Mouse (Mus musculus) neural tube, embryonic 10.5 days (tissue): Measurements from ENCODE around the gene Atf5.

Source experiments
- DNase-seq: peaks from one replicate; pipeline ENCODE4 v3.0.0-alpha.2; 2017; ENCODE audit warnings: low spot score; ENCODE audit errors: extremely low spot score

Gene Atf5

DNA sequence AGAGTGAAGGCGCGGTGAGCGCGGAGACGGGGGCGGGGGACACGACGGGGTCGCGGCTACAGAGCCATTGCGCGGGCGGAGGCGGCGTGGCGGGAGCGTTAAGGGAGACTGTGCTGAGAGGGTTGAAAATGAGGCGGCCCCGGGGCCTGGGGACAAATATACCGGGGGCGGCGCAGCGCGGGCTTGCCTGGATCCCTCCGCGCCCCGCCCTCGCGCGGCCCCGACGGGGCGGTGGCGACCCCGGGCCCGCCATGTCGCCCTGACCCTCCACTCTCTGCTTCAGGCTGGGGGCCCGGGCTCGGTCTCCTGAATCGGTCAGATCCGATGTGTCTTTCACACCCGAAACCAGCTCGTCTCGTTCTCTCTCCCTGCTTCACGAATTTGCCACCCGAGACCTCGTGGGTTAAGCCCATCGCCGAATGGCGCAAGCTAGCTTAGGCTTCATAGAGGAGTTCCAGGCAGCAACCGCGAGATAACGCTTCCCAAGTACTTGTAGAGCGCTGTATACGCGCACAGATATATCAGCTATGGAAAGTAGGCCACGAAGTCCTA is at the start of gene Atf5:
TSS of gene Atf5 (minus strand) at position 189 of the 552 bp plus-strand sequence.
- DNase-seq = no peak

DNA sequence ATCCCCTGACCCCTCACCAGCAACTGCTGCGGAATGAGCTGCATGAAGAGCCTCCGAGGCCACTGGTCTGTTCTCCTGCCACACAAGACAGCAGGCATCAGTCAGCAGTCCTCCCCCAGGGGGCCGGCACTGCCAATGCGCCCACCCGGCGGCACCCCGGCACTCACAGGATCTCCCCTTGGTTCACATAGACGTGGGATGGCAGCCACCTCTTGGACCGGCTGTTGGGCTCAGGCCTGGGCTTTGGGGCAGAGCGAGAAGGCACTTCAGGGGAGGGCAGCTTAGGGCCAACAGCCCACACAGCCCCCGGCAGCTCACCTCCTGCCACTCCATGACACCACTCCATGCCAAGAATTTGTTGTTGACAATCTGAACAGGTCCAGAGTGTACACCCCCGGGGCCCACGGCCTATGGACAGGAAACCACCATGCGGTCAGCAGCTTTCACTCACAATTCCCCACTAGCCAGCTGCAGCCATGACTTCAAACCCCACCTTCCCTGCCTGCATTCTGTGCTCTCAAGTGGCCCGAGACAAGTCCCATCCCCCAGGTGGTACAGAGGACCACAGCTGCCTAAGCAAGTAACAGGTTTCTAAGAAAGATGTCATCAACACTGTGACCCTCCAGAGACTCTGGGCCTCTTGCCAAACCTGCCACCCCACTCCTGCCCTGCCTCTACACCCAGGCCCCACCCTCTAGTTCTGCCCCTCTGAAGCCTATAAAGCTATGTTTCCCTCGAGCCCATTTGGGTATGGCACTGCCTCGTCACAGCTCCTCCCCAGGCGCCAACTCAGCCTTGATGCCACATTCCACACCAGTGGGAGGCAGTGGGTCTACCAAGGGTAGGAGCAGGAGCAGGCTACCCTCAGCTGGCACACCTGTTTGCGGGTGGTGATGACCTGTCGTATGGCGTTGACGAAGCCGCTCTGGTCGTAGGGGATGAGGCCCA is 48.4 kb upstream of the Atf5 start:
- DNase-seq = no peak

DNA sequence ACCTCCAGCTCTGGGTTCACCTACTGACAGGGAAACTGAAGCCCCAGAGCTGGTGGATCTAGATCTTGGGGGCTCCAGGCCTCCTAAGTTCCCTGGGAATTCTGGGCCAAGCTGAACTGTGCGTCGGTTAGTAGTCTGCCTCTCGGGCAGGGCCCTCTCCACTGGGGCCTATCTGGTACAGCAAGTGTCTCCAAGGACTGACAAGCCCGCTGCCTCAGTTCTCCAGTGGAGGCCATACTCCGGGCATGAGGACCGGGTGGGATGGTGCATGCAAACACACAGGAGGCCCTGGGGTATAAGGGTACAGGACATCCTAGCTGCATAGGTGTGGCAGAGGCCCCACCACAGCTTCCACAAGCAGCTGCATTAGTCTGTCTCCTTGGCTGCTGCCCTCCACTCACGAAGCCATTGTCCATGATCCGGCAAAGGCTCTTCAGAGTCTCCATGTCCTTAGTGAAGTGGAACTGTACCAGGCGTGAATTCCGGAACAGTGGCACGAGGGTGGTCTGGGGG is 47.6 kb upstream of the Atf5 start:
- DNase-seq = no peak

DNA sequence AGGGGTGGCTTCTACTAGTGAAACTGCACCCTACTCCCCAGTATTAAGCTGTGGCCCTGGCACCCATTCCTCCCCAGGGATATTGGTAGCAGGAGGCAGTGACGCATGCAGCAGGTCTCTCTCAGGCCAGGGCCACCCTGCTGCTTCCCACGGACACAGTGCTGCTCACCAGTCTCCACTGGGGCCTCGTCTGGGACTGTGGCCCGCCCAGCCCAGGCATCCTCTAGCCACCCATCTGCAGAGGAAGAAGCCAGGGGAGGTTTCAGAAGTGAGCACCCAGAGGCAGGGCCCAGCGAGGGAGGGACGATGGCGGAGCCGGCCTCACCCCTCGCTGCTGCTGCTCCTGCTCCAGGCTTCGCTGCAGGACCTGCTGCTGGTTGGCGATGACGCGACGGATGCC is 46.8 kb upstream of the Atf5 start:
- no peak for DNase-seq

DNA sequence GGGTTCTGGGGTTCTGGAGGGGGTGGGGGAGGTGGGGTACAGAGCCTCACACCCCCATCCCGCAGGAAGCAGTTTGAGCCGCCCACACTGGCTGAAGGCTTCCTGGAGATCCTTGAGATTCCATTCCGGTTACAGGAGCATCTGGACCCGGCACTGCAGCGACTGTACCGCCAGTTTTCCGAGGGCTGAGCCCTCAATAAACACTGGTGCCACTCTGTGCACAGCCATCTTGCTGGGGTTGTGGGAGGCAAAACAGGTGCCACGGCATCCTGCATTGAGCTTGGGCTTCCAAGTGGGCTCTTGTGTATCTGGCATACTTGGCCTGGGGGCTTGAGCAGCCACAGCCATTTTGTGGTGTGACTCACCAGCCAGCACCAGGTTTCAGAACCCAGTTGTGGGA is 46.0 kb upstream of the Atf5 start:
- no peak for DNase-seq

DNA sequence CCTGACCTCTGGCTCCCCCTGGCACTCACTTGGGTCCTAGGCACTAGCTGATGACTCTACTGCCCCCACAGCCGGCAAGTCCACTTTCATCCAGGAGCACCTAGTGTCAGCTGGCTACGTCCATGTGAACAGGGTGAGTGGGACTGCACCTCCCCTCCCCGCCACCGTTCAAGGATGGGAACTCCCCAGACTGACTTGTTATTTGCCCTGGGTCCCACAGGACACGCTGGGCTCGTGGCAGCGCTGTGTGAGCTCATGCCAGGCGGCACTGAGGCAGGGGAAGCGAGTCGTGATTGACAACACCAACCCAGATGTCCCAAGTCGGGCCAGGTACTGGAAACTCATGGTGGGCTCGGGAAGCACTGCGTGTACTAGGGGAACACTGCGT is 45.0 kb upstream of the Atf5 start:
- no peak for DNase-seq

DNA sequence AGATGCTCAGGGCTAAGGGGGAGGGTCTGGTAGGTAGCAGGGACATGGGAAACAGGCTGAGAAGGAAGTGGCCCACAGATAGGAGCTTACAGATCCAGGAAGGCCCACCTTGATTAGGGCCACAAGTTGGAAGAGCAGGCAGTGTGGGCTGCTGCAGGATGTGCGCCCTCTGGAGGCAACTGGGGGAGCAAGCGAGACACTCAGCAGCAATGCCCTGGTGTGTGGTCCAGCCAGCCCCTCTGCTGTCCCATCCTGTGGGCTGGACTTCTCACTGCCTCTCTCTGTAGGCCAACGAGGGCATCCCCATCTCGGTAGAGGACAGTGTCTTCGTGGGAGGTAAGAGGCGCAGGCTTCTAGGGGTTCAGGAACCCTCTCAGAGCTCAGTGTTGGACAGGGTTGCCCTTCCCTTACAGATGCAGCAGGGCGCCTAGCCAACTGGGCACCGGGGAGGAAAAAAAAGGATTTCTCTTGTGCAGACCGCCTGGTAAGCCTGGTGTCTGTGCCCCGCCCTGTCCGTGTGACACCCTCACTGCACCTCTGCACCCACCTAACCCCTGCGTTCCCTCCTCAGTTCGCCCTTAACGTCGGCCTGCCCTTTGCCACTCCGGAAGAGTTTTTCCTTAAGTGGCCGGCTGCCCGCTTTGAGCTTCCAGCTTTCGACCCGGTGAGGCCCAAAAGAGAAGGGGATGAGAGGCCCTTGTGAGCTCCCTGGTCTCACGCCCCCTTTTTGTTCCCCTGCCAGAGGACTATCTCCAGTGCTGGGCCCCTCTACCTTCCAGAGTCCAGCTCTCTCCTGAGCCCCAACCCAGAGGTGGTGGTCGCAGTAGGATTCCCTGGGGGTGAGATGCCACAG is 44.3 kb upstream of the Atf5 start:
- peak; percentile 76 for DNase-seq

DNA sequence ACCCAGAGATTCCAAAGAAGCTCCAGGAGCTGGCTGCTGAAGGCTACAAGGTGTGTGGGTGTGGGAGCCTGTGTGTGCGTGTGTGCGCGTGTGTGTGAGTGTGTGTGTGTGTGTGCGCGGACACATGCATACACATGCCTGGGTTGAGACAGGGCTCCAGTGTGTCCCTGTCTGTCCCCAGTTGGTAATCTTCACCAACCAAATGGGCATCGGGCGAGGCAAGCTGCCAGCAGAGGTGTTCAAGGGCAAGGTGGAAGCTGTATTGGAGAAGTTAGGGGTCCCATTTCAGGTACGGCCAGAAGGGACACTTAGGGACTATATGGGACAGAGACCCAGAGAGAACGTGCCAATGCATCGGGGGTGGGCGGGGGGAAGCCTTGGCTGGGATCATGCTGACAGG is 43.4 kb upstream of the Atf5 start:
- DNase-seq = no peak

DNA sequence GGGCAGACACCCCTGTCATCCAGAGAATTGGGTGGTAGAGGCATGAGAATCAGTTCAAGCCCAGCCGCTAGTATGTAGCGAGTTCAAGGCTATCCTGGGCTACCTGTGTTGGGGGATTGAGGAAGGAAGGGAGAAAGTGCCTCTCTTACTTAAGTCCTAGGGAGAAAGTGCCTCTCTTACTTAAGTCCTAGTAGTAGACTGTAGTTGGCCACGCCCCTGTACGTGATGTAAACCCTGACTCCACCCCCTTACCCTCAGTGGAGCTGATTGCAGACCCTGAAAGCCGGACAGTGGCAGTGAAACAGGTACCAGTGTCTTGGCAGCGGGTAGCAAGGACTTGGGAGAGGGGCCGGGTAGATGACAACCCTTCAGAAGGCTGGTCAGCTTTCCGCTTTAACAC is 41.4 kb upstream of the Atf5 start:
- no peak for DNase-seq

DNA sequence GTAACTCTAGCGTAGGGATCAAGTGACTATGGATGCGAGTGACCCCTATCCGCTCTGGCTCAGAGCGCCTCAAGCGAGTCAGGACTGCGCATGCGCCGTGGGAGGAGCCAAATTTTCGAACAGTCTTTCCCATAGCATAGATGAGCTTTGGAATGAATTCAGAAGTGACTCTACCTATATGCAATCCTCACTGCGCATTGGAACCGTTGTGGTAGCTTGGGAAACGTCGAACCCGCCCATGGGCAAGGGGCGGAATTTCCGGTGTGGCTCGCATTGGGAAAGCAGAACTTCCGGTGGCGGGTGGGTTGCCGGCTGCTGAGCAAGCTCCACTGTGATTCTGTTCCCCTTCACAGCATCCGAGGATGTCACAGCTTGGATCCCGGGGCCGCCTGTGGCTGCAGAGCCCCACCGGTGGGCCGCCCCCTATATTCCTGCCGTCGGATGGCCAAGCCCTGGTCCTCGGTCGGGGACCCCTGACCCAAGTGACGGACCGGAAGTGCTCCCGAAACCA is 40.6 kb upstream of the Atf5 start, which contains the start of gene Pnkp:
TSS of gene Pnkp (plus strand) at position 98 of the 511 bp plus-strand sequence.
- peak; percentile 91 for DNase-seq

DNA sequence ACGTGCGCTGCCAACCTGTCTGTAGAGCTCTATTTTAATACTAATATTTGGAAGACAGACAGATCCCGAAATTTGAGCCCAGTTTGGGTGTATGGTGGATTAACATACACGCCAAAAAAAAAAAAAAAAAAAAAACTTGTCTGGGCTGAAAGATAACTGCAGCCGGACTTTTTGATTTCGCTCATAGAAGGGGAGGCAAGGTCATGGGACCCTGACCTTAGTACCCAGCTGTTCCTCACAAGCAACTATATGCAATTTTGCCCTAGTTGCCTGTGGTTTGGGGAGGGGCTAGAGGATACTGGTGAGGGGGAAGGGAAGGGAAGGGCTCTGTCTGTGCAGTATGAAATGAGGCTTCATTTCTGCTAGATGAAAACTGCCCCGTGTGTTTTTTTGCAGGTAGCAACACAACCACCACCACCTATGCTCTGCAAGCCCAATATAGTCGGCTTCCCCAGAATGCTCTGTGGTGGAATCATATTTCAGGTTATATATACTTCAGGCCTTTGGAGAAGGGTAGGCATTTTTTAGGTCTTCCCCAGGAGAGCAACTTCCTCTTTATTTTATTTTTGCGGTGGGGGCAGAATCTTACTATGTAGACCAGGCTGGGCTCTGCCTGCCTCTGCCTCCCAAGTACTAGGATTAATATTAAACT is 39.9 kb upstream of the Atf5 start:
- DNase-seq = no peak

DNA sequence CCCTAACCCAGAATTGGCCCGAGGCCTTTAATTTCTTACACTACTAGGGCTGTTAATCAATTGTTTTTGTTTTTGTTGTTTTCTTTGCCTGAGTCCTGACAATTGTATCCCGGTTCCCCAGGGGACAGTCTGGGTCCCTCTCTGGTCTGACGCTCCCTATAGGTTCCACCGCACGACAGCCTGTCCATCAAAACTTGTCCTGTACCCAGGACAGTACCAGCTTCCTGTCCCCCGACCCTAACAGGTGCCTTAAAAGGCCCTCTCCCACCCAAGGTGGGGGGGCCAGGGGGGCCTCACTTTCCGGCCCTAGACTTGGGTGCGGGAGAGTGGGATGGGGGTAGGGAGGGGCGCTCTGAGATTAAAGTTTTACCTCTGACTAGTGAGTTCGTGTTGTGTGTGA is 38.6 kb upstream of the Atf5 start:
- no peak for DNase-seq

DNA sequence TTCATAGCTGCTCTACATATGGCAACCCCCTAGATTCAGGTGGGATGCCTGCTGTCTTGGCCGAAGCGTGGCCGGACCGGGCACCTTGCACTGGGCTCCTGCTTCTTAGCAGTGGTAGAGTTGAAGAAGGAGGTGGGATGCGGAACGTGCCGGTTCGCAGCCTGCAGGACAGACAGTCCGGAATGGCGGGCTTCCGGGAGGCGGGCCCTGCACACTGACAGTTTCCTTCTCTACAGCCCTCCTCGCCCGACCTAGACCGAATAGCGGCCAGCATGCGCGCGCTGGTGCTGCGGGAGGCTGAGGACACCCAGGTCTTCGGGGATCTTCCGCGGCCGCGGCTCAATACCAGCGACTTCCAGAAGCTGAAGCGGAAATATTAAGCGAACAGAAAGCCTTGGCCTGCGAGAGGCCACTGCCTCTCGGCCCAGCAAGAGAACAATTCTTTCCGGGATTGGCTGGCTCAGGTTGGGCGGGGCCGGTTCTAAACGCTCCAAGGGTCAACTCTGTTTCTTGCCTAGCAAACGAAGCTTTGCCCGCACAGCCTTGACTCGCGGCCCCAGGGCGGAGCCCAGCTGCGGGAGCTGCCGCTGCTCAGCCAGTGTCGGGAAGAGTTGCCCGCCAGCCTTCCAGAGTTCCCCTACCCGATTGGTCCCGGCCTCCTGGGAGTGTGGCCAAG is 38.0 kb upstream of the Atf5 start:
- peak; percentile 76 for DNase-seq

DNA sequence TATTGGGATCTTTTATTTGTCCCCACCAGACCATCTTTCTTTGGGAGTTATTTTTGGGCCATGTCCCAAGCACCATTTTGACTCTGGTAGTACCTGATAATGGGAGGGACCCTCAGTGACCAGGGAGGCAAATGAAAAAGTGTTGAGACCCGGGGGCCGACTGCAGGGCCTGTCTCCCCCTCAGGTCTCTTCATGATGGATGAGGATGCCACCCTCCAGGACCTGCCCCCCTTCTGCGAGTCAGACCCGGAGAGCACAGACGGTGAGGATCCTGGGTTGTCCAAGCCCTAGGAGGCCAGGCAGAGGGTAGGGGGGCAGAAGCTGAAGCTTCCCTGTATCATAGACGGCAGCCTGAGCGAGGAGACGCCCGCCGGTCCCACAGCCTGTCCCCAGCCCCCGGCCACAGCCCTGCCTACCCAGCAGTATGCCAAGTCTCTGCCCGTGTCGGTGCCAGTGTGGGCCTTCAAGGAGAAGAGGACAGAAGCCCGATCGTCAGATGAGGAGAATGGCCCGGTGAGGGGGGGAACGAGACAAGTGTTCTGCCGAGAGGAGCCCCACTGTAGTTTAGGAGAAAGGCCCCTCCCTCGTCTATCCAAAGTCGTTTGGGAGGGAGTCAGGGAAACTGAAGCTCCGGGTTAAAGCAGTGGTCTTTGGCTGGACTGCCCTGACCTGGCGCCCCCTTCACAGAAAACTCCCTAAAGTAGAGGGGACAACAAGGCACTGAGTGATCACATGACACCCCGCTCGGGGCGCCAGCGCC is 37.3 kb upstream of the Atf5 start:
- no peak for DNase-seq

DNA sequence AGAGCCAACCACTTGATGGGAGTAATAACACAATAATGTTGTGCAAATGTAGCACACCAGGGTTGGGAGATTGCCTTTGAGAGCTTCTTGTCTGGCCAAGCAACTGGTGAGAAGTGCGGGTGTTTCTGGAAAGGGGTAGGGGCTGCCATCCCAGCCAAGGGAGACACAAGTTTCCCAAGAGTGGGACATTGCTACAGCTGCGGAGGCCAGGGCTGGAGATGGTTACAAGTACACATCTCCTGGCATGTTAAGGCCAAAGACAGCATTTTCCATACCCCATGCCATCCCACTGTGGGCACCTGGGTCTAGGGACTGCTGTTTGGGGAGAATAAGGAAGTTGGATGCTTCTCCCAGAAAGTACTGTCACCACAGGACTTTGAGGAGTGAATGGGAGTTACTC is 36.6 kb upstream of the Atf5 start:
- no peak for DNase-seq

DNA sequence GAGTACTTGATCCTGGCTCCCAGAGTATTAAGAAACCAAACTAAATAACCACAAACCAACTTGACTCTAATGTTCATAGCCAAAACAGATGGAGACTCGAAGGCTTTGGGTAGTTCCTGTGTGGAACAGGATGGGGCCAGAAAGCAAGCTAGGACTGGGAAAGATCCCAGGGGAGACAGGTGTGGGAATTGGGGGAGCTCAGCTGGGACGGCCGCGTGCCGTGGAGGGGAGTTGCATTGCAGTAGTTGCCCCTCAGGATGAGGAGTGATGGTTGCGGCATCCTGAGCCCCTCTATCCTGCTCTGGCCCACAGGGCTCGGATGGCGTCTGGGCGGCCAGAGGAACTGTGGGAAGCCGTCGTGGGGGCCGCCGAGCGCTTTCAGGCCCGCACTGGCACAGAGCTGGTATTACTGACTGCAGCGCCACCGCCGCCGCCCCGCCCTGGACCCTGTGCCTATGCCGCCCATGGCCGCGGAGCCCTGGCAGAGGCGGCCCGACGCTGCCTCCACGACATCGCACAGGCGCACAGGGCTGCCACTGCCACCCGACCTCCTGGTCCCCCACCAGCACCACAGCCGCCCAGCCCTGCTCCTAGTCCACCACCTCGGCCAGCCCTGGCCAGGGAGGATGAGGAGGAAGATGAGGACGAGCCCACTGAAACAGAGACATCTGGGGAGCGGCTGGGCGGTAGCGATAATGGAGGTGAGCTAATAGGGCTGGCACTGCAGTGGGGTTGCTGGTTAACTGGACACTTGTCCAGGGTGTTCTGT is 36.0 kb upstream of the Atf5 start:
- DNase-seq = no peak

DNA sequence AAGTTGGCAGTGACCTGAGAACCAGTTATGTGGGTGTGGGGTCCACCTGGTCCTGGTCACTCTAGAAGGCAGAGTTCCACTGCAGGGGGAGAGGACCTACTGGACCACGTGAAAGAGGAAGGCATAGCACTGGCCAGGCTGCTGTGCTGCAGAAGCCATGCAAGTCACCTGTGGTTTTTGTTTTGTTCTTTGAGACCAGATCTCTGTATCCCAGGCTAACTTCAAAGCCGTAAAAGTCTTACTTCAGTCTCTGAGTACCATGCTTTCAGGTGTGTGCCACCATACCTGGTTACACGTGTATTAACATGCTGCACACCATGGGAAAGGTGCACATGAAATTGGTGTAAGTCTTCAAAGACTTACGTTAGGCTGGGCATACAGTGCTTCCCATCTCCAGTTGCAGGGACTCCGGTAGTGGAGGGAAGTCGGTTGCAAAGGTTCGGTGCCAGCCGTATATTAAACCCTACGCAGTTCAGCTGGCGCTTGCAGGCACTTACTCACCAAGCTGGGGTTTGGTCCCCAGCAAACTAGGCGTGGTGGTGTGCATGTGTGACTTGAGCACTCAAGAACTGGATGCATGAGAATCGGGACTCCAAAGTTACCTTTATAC is 35.3 kb upstream of the Atf5 start:
- DNase-seq = no peak

DNA sequence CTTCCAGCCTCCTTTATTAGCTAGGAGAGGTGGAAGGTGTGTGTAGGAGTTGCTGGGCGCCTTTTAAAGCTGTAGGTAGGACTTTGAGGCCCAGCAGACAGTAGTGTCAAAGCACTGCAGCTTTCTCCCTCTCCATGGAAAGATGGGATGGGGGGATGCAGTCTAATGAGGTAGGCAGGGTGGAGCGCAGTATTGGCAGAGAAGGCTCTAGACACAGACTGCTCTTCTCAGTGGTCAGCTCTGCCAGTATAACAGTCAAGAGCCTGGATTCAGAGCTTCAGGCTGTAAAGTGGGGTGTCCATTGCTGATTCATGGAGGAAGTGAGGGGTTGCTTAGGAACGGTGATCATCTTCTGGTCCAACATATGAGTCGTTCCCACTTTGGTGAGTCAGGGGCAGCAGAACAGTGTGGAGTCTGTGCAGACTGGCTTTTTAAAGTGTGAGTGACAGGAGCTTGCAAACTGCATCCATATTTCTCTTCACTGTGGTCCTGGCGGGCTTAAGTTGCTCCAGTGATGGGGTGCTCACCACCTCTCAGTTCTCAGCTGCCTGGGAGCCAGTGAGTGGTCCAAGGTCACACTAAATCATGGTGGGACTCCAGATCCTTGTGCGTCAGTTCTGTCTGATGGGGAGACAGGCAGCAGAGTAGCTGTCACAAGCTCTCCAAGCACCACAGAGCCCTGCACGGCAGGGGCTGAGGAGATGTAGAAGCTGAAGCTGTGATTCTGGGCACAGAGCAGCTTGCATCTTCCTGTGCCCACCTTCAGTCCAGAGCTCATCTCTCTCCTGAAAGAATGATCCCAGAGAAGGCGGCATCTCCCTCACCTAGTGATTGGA is 34.5 kb upstream of the Atf5 start:
- no peak for DNase-seq
